Mouse (Mus musculus) midbrain, embryonic 16.5 days (tissue): ENCODE data around the gene Camk2b. TPM values are rescaled to one million over a fixed set of nuclear protein-coding genes. Genes with fewer than 3 reads are reported as not detected.

Experiments
- ATAC-seq: fragments of 200-750 bp; cut with Nextera tagmentation; 2 replicates; pipeline ENCODE4 v1.8.0; 2017; ENCODE audit warnings: moderate TSS enrichment
- H3K27ac ChIP-seq: fragments of 300-500 bp; sonication (generic); 2 replicates; pipeline ENCODE4 v1.5.1; 2014; ENCODE audit warnings: mild to moderate bottlenecking, low read length, mixed read lengths
- H3K27me3 ChIP-seq: fragments of 300-500 bp; sonication (generic); 2 replicates; pipeline ENCODE4 v1.6.1; 2014; ENCODE audit warnings: low read depth, low read length, mixed read lengths; ENCODE audit not compliant: control insufficient read depth, insufficient read depth
- H3K36me3 ChIP-seq: fragments of 300-500 bp; sonication (generic); 2 replicates; pipeline ENCODE4 v1.6.1; 2014; ENCODE audit warnings: mild to moderate bottlenecking, low read length, moderate library complexity, mixed read lengths; ENCODE audit not compliant: control insufficient read depth, insufficient read depth
- H3K4me1 ChIP-seq: fragments of 300-500 bp; sonication (generic); 2 replicates; pipeline ENCODE4 v1.6.1; 2014; ENCODE audit warnings: mild to moderate bottlenecking, low read length, mixed read lengths; ENCODE audit not compliant: control insufficient read depth, insufficient read depth
- H3K4me2 ChIP-seq: fragments of 300-500 bp; sonication (generic); 2 replicates; pipeline ENCODE4 v1.6.1; 2014; ENCODE audit warnings: mild to moderate bottlenecking, low read length, mixed read lengths
- H3K4me3 ChIP-seq: fragments of 300-500 bp; sonication (generic); 2 replicates; pipeline ENCODE4 v1.5.1; 2014; ENCODE audit warnings: low read depth, mild to moderate bottlenecking, low read length, moderate library complexity, mixed read lengths
- H3K9ac ChIP-seq: fragments of 300-500 bp; sonication (generic); 2 replicates; pipeline ENCODE4 v1.6.1; 2014; ENCODE audit warnings: low read depth, low read length, mixed read lengths
- H3K9me3 ChIP-seq: fragments of 300-500 bp; sonication (generic); replicated peaks from 2 replicates; pipeline ENCODE4 v1.6.1; 2014; ENCODE audit warnings: mild to moderate bottlenecking, low read length, mixed read lengths; ENCODE audit not compliant: control insufficient read depth, poor library complexity, severe bottlenecking
- WGBS: fragments of 180-500 bp; shearing (Covaris S2); extraction: QIAGEN DNeasy Blood & Tissue Kit; methylation state at CpG from one replicate; pipeline ENCODE4 v1.1.7; 2014; 5-methylcytosine and 5-hydroxymethylcytosine counted together
- polyA plus RNA-seq: library from polyadenylated mRNA; unstranded; fragments of >200 nt; fragmentation: Nextera tagmentation; extraction: Ambion mirVana; gene quantifications from 2 replicates; pipeline ENCODE4 v1.2.1, GENCODE M21; 2015

Gene Camk2b
- polyA plus RNA-seq, 1 experiment from 2014 or later = 163 TPM

- Histone ChIP-seq H3K27ac (no peak overlapping the region), H3K4me1 (no peaks in the 10 kb centered on the region), H3K27me3 (no peaks in the 10 kb centered on the region), H3K36me3 (peaks cover 4% of the 10 kb centered on the region), H3K9me3 (no peaks in the 10 kb centered on the region), H3K4me2 (no peak overlapping the region), H3K4me3 (no peak overlapping the region), H3K9ac (no peak overlapping the region)
- 75% methylated on average over 12 of the region's 12 CpGs for WGBS
- ATAC-seq = no peak
These were observed 41.1 kb downstream of the Camk2b start for GRCm38 (mm10) chr11:6024923-6025652.

DNA sequence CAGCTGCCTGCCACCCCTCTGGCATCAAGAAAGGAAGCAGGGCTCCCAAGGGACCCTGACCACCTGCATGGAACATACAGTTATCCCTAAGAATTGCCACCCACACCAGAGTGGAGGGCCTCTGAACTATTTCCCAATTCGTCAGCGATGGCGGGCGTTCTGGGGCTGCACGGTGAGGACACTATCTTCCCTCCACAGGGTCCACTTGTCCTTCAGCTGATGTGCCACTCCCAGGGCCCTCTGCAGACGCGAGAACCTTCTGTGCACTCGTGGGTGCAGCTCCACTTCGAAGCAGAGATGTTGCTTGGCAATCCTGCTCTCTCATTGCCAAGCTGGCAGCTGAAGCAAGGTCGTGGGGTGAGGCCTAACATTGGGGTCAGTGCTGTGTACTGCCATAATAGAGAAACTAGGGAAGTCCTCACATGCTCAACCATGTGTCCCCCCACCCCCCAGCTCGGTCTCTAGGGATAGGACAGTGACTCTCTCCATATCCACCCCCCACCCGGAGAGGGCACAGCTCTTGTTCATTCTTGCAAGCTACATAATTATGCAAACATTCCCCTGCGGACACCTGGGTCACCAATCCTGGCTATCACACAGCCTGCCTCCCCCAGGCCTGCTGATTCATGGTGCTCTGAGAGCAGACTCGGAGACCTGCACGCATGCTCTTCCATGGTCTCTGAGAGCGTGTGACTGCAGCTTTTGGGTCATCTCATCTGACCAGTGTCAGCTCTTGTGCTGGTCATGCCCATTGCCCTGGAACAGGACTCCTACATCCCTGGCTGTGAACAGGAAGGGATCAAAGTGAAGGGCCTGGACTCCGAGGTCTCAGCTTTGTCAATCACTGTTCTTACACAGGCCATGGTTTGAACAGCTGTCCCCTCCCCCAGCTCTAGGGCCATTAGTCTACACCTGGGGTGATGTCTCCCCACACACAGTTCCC, 45.0 kb downstream of the Camk2b start:
- no peaks in the 10 kb centered on the region for H3K9me3 ChIP-seq
- ATAC-seq = no peak
- 76% methylated on average over 17 of the region's 17 CpGs for WGBS

DNA sequence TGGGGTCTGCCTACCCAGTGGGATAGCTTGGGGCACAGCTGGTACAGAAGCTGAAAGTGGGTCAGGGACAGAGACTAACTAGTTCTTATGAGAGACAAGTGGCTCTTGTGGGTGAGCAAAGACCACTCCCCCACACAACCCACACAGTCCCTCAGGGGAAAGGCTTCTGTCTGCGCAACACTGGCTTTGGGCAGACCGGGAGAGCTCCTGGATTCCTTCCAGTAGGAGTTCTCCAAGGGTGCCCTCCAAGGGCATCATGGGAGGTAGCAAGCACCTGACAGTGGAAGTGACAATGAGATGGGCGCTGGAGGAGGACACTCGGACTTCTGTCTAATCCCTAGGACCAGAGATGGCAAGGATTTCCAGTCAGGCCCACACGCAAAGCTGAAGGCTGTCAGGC, 45.8 kb downstream of the Camk2b start:
- Histone ChIP-seq H3K27ac (no peak overlapping the region), H3K4me2 (no peak overlapping the region), H3K4me1 (no peaks in the 10 kb centered on the region), H3K9ac (no peak overlapping the region), H3K4me3 (no peak overlapping the region), H3K36me3 (peaks cover 2% of the 10 kb centered on the region; the same call in 1 of the 2 replicates), H3K9me3 (no peaks in the 10 kb centered on the region), H3K27me3 (no peaks in the 10 kb centered on the region)
- ATAC-seq = no peak
- WGBS = 81% methylated on average over 5 of the region's 5 CpGs

More for the DNA sequence above, 45.0 kb downstream of the Camk2b start:
- Histone ChIP-seq H3K27me3 (no peaks in the 10 kb centered on the region), H3K36me3 (peaks cover 2% of the 10 kb centered on the region; the same call in 1 of the 2 replicates), H3K9ac (no peak overlapping the region), H3K4me3 (no peak overlapping the region), H3K4me2 (no peak overlapping the region), H3K4me1 (no peaks in the 10 kb centered on the region), H3K27ac (no peak overlapping the region)

DNA sequence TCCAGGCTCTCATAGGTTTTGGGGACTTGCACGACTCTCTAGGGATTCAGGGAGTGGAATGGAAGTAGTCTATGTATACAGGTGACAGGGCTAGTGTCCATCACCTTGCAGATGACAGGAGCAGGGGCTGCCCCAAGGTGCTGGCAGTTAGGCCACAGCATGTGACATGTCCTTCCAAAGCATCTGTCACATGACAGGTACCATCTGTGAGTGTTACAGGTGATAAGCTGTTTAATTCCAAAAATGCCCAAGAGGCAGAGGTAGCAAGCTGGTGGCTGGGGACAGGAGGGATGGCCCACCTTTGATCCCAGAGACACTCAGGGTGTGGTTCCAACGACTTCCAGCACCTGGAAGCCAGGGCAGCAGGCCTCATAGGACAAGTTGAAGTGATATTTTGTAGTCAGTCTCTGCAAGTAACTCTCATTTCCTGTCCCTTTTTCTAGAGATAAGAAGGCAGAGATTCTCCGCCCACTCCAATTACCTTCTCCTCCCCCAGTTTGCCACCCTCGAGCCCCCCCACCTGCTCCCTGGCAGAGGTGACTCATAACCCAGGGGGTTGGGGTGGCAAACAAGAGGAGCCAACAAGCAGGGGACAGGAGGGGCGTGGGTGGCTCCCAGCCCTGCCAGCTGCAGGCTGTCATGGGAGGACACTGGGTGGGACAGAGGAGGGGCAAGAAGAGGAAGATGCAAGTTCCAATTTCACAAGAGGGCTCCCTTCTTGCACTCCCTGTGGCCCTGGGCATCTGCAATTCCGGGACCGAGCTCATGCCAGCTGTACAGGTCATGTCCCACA, 47.7 kb downstream of the Camk2b start:
- Histone ChIP-seq H3K4me1 (no peaks in the 10 kb centered on the region), H3K27ac (no peak overlapping the region), H3K27me3 (no peaks in the 10 kb centered on the region), H3K36me3 (no peaks in the 10 kb centered on the region; the same call in 1 of the 2 replicates), H3K9me3 (no peaks in the 10 kb centered on the region), H3K9ac (no peak overlapping the region), H3K4me3 (no peak overlapping the region), H3K4me2 (no peak overlapping the region)
- 71% methylated on average over 7 of the region's 7 CpGs for WGBS
- ATAC-seq = no peak

GRCm38 (mm10) chr11:6017484-6018140, 48.5 kb downstream of the Camk2b start:
- WGBS = 67% methylated on average over 10 of the region's 11 CpGs
- no peak overlapping the region for H3K9ac ChIP-seq
- H3K4me1 ChIP-seq = no peaks in the 10 kb centered on the region
- no peak for ATAC-seq
- H3K27me3 ChIP-seq = no peaks in the 10 kb centered on the region
- no peaks in the 10 kb centered on the region for H3K9me3 ChIP-seq
- H3K36me3 ChIP-seq = no peaks in the 10 kb centered on the region; the same call in 1 of the 2 replicates
- H3K4me3 ChIP-seq = no peak overlapping the region
- no peak overlapping the region for H3K27ac ChIP-seq
- no peak overlapping the region for H3K4me2 ChIP-seq

DNA sequence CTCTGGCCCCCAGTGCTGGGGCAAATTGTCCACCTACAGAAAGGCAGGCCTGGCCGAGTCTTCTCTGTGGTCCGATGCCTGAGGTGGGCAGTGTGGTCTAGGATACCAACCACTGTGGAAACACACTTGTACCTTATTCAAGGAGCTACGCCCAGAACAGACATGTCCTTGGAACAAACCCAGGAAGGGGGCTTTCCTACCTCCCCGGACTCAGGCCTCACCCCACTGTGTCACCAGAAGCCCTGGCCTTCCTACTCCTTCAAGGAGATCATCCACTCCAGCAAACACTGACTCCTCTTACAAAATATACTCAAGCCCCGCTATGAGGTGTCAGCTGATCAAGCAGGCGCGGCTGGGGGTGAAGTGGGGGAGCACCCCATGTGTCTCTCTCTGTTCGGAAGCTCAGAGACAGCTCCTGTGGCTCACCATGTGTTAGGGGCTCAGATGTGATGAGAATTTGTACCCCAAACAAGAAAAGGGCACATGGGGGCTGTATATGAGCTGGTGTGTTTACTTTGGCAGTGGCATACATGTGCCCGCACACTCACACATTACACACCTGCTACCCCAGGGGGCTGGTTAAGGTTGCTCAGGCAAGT, 49.3 kb downstream of the Camk2b start:
- no peaks in the 10 kb centered on the region for H3K27me3 ChIP-seq
- no peaks in the 10 kb centered on the region; the same call in 1 of the 2 replicates for H3K36me3 ChIP-seq
- H3K4me3 ChIP-seq = no peak overlapping the region
- no peak overlapping the region for H3K9ac ChIP-seq
- H3K4me1 ChIP-seq = no peaks in the 10 kb centered on the region
- WGBS = 70% methylated on average over 9 of the region's 9 CpGs
- no peaks in the 10 kb centered on the region for H3K9me3 ChIP-seq
- H3K27ac ChIP-seq = no peak overlapping the region
- no peak overlapping the region for H3K4me2 ChIP-seq
- ATAC-seq = no peak

DNA sequence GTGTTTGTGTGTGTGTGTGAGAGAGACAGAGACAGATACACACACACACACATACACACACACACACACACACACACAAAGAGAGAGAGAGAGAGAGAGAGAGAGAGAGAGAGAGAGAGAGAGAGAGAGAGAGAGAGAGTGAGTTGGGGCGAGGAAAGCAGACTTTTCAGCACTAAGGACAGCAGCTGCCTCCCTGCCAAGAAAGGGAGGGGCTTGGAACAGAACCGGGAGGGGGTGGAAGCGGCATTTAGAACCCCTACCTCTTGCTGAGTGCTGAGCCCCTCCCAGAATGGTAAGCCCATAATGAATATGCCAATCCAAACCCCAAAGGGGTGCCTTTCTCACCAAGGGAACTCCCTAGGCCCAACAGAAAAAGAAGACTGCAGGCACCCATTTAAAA, 49.8 kb downstream of the Camk2b start:
- ATAC-seq = no peak

DNA sequence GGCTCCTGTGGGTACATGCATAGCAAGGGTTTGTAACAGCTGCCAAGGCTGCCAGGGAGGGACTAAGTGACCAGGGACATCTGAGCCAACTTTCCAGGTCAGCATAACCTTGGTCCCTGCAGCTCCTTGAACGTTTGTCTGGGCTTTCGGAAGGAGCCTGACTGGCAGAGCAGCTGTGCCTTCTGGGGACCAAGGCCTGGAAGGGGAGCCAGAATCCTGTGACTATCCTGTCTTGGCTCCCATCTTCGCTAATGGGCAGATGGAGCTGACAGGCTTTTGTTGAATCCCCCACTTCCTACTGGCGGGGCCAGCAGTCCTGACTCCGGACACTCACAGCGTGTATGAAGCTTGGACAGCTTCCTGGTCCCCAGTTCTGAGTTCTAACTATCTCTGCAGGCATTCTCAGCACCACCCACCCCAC, 51.1 kb downstream of the Camk2b start:
- H3K4me3 ChIP-seq = no peak overlapping the region
- no peaks in the 10 kb centered on the region for H3K9me3 ChIP-seq
- H3K4me1 ChIP-seq = no peaks in the 10 kb centered on the region
- H3K27ac ChIP-seq = no peak overlapping the region
- no peaks in the 10 kb centered on the region; the same call in 1 of the 2 replicates for H3K36me3 ChIP-seq
- no peak overlapping the region for H3K9ac ChIP-seq
- no peaks in the 10 kb centered on the region for H3K27me3 ChIP-seq
- ATAC-seq = no peak
- no peak overlapping the region for H3K4me2 ChIP-seq
- whole genome bisulfite sequencing = 75% methylated on average over 6 of the region's 6 CpGs

More for the DNA sequence above, 49.8 kb downstream of the Camk2b start:
- Histone ChIP-seq H3K27ac (no peak overlapping the region), H3K9me3 (no peaks in the 10 kb centered on the region), H3K27me3 (no peaks in the 10 kb centered on the region), H3K4me1 (no peaks in the 10 kb centered on the region), H3K36me3 (no peaks in the 10 kb centered on the region; the same call in 1 of the 2 replicates), H3K4me2 (no peak overlapping the region), H3K4me3 (no peak overlapping the region), H3K9ac (no peak overlapping the region)
- WGBS = 0% methylated on average over 2 of the region's 3 CpGs
